Mouse (Mus musculus) lung, postnatal 10 days (tissue): ENCODE data around the gene BC024978.

ENCODE experiments used
- DNase-seq: peaks from one replicate; pipeline ENCODE4 v3.0.0; 2021

The BC024978 gene

DNA sequence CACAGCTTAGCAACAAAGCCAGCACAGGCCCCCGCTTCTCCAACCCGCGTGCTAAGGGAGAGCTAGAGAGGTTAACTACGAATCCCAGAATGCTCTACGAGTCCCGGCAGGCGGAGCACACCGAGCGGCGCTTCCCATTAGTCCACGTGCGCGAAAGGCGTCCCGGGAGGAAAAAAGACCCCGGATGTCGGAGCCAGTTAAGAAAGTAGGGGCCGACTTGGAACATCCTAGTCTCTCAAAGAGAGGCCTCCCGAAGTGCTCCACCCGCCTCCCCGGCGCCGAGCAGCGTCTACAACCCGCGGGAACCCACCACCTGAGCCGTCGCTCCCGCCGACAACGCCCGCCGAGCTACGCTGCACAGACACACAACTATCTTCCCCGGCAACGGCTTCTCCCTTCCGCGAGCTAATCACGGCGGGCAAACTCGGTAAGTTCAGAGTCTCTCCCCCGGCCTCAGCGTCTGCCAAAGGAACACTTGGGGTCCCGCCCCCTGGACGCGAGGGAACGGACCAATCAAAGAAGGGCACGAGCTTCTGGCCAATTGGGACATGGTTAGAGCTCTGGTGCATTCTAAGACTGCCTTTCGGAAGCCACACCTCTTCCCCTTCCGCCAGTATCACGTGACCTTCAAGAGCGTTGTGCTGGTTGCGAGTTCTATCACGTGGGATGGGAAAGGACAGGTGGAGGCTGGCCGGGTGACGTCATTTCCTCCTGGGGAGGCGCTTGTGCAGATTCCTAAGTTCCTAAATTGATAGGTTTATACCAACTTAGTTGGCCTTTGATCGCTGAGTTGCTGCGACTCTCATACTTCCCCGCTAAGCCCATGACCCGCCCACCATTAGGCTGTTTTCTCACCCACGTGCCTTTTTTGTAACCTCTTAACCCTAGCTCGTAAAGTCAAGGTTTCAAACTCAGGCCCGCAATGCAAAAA lies at the start of gene BC024978, which contains the start of gene Snrpa:
Gene BC024978 (plus strand): TSS at position 101 of the 931 bp plus-strand sequence.
Gene Snrpa (minus strand): TSS at position 591 of the 931 bp plus-strand sequence.
- DNase-seq = peak; percentile 99

DNA sequence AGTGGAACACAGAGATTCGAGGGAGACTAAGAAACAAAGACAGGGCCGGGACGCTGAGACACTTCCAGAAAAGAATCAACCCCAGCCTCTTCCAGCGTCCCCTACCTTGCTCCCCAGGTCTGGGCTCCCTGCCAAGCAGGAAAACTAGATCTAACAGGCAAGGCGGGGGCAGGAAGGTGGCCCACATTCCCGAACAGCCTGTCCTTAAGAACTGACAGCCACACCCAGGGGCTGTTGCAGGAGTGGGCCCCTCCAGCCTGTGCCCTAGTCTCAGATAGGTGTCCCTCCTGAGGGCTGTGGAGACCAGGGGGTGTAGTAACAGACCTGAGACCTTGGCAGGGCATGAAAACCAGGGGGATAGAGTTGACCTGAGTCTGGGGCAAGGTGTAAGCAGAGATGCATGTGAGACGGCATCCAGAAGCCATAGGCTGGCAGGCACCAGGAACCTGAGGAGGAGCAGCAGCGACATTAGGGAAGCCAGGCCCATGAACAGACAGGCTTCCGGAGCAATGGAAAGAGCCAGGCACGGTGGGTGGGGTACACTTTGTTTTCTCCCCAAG lies 42.3 kb upstream of the BC024978 start, which contains the start of gene Cyp2t4:
Gene Cyp2t4 (plus strand): TSS at position 510 of the 560 bp plus-strand sequence.
- peak; percentile 75 for DNase-seq

DNA sequence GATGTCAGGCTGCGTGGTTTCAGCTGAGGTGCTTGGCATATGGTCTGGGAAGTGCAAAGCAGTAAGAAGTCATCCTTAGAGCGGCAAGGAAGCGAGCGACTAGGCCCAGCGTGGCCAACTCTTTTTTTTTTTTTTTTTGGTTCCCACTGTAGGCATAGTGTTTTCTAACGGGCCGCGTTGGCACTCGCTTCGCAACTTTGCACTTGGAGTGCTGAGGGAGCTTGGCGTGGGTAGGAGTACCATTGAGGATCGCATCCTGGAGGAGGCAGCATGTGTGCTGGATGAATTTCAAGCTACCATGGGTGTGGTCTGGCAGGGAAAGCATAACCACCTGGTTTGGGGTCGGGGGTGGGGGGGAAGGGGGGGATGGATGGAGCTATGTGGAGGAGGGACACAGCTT lies 39.6 kb upstream of the BC024978 start:
- DNase-seq = no peak

DNA sequence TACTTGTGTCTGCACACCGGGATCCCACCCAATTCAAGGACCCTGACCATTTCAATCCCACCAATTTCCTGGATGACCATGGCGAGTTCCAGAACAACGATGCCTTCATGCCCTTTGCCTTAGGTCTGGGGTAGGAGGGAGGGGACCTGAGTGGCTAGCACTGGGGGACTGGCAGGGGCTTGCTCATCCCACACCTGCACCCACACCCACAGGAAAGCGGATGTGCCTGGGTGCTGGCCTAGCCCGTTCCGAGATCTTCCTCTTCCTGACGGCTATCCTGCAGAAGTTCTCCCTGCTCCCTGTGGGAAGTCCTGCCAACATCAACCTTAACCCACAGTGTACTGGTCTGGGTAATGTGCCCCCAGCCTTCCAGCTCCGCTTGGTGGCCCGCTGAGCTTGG lies 37.4 kb upstream of the BC024978 start:
- DNase-seq = no peak

DNA sequence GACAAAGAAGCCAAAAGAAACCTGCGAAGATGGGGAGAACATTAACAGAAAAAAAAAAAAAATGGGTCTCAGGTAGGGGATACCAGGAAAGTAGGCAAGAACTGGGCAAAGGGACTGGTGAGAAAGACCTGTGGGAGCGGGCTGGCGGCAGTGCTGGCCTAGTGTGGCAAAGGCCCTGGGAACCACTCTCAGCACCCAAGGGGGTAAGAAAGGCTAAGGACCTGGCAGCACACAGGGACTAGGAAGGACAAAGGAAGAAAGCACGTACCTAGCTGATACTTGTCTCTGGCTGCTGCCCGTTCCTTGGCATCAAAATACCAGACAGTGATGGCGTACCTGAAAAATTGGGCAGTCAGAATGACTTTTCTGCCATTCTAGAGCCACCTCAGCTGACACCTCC lies 36.3 kb upstream of the BC024978 start:
- DNase-seq = no peak

DNA sequence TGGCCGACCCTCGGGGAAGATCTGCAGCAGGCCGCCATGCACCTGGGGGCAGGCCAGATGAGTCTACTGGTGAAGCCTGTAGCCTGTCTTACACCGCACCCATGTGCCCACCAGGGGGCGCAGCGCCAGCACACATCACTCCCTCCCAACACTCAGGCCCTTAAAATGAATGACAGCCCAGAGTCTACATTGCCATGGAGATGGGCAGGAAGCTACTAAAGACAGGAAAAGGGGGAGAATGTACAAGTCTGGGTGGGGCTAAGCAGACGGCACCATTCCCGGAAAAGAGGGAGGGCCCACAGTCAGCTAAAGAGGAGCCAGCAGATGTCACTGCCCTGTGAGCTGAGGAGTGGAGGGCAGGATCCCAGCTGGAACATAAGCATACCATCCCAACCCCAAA lies 35.7 kb upstream of the BC024978 start:
- DNase-seq = peak; percentile 96

DNA sequence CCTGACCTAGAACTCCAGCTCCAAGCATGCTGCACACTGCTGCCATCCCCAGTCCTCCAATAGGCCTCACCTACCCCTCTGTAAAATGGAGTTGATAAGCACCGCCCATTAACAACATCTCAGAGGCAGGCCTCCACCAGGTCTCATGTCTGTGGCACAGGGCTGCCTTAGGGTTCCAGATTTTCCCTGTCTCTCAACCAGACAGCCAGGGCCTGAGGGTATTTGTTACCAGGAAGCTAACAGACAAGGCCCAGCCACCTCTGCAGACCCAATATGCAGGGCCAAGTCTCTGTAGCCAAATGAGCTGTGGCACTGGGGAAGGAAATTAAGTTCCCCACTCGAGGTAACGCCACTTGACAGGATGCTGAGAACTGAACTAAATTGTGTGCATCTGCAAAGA lies 34.7 kb upstream of the BC024978 start:
- DNase-seq = no peak

DNA sequence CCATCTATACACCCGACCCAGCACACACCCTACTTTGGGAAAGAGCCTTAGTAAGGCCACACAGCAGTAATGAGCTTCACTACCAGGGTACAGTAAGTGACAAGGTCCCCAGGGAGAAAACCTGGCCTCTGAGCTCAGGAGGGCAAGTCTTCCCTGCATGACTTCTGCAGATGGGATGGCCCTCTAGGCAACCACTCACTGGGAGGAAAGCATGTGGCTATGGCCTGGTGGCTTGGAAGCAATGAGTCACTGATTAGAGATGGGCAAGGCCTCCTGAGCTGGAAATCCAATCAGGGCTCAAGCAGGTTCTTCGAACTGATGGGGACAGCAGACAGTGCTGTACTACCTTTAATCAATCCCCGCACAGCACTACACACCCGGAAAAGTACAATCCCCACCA lies 33.8 kb upstream of the BC024978 start:
- DNase-seq = no peak

DNA sequence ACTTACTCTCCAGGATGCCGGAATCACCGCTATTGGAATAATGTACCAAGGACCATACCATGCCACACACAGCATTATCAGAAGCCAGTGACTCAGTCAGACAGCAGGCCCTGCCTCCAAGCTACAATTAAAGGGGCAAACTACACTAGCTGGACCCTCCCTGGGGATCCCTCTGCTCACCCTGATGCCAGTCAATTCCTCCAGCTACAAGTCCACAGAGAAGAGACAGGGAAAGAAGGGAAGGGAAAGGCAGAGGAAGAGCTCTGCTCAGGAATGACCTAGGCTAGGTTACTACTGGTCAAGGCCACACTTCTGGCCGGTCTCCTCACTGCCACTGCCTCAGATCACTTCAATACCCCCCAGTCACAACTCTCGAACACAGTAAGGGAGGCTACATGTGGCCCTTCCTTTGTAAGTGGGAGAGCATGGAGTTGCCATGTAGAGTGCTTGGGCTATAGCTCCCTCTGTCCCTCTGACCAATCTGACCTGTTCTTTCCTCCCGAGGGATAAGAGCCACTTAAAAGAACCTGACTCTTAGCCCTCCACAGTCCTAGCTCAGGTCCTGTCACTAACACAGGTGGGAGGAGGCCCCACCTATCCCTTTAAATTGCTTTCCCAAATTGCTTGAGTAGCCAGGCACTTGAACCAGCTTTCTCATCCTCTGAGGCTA lies 32.7 kb upstream of the BC024978 start:
- DNase-seq = no peak

DNA sequence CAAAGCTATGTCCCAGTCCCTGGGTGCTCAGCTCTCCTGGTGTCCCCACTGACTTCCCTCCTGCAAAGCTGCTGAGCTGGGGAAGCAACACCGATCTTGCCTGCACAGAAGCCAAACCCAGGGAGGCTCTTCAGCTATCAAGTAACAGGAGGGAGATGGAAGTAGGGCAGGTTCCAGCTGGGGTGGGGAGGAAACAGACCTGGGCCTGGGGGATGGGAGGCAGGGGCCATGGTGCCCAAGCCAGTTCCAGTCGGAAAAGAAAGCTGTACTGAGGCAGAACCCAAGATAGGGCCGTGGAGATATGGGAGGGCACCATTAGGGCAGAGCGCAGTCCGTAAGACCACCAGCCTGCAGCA lies 32.2 kb upstream of the BC024978 start:
- DNase-seq = no peak

DNA sequence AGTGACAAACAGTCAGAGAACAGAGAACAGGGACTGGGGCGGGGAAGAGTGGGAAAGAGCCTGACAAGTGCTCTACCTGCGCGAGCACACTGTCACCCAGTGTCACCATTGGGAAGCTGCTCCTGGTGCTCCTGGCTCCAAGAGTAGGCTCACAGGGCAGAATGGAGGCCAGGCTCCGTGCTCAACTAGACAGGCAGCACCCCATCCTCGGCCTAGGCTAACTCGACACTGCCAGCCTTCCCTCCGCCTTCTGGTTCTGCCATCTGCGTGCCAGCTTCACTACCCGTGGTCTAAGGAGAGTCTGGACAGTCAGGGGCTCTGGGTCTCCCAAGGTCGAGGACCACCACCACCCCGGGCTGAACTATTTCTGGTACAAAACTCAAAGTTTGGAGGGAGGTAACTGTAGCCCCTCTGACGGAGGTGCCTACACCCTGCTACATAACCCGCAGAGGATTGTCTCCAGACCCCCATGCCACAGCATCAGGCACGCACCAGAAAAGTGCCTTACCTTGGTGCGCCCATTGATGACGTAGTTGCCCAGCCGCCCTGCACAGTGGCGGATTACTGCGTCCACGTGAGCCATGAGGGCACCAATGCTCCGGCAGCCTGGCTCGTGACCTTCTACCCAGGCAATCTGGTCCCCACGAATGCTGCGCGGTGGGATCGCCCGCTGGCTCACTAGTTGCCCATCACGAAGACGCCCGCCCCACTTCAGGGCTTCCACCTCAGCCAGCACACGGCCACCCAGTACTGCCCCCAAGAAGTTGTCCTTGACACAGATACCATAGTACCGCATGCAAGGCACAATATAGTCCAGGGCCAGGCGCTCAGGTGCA lies 31.3 kb upstream of the BC024978 start:
- DNase-seq = no peak

DNA sequence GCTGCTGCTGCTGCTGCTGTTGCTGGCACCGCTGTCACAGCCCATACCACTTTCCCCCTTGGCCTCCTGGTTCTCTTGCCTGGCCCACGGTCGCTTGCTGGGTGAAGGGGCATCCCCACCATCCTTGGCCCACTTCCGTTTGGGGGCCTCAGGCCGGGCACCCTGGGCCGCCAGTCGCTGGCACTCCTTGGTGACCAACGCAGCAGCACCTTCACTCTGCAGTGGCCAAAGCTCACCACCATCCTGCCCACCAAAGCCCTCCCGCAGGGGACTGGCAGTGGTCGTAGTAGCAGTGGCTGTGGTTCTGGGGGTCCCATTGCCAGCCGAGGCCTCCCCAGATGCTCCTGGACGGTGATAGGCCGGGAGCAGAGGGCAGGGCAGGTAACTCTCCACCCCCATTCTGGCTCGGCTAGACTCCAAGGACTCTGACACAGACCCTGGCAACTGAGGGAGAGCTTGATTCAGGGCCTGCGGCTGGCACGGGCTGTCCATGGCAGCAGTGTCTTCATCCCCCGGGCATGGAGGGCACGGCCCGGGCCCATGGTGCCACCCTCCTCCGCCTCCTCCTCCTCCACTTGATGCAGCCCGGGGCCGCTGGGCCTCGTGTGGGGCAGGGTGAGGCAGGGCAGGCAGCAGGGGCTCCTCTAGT lies 30.4 kb upstream of the BC024978 start:
- DNase-seq = no peak

DNA sequence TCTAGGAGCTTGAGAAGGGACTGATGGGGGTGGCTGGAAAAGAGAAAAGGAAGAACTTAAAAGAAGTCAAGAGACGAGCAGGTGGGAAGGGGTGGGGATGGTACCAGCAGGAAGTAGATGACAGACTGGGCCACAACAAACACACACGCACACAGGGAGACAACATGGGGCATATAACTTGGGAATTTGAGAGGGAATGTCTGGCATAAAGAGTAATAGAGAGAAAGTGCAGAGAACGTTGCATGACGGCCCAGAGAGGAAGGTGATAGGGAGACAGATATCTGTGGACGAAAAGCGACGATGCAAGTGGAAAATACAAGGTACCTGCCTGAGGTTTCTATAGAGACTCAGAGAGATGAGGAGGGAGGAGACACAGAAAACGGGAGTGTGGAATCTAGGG lies 29.9 kb upstream of the BC024978 start:
- no peak for DNase-seq

DNA sequence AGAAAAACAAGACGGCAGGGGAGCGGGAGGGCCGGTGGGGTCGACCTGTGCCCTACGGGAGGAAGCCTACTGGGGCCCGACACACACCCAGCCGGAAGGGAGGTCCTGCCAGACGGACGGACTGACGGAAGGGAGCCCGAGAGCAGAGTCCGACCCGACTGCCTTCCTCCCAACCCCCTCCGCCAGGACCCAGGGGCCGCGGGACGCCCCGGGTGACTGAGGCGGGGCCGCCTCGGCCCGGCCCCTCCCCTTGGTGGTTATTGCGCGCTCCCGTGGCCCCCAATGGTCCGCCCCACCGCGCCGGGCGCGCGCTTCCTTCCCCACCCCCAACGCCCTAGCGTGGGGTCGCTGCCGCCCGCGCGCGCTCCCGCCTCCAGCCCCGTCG lies 29.4 kb upstream of the BC024978 start:
- peak; percentile 93 for DNase-seq

DNA sequence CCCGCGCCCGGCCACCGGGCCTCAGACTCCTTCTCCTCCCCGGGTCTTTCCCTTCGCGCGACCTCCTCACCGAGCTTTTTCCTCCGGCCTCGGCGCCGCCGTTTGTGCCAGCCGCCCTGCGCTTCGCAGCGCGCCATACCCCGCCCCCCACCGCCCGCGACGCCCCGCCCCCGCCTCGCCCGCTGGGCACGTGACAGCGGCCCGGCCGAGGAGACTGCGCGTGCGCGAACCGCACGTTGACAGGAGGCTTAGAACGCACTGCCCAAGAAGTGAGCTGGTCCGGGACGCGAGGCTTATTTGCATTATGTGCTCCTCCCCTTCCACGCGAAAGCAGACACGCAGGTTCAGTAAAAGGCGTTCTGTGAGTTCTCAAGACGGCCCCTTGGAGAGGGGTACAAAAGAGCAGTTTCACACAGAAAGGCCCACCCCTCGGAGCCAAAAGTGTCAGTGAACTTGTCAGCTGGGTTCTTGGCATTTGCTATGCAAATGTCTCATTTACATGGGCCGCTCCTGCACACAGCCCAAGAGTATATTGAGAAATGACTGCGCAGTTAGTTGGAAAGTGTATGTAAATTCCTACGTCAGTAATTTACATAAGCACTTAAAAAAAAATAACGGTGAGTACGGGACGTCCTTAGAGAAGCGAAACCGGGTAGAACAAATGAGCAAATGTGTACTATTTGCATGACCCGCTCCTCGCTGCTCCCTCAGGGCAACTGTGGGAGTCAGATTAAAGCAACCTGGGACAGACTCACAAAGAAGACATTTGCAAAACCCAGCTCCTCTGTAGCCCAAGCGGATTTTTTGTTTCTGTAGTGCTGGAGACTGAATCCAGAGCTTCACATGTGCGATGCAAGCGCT lies 28.7 kb upstream of the BC024978 start, which contains the start of gene Egln2:
Gene Egln2 (minus strand): TSS at position 189 of the 861 bp plus-strand sequence.
- DNase-seq = peak; percentile 95

DNA sequence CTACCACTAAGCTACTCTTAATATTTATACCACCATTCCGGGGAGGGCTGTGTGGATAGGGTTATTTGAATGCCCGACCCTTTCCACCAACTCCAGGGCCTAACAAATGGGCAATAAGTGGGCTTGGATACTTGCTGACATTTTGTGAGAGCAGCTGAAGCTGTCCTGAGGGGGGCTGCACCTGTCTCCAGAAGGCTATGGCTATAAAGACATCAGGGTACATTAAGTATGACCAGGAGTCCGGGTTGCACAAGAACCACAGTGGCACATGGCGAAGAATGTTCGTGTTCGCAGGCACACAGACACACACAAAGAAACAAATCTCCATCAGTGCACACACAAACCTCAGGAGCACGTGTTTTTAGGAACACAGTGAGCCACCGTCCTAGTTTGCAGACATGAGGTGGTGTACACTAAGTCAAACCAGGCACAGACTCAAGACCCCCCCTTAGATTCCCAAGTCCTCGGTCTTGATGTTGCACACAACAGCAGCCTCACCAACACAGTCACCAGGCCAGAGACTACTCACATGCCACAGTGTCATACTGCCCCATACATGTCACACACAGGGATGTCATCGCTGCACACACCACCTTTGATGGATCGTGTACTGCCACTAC lies 28.0 kb upstream of the BC024978 start:
- no peak for DNase-seq

DNA sequence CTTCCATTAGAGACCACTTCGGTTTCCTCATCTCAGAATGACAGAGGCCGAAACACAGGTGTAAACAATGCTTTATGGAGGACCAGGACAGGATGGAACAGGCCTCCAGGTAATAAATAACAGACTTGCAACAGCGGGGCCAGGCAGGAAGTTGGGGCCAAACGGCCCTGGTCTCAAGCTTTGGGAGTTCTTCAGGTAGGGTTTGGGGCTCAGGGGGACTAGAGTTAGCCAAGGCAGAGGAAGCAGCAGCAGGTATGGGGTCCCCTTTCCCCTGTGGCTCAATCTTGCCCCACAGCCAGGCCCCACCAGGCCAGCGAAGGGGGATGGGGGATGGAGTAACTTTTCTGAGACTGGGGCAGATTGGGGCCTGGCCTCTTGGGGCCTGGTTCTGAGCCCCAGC lies 27.2 kb upstream of the BC024978 start:
- no peak for DNase-seq

DNA sequence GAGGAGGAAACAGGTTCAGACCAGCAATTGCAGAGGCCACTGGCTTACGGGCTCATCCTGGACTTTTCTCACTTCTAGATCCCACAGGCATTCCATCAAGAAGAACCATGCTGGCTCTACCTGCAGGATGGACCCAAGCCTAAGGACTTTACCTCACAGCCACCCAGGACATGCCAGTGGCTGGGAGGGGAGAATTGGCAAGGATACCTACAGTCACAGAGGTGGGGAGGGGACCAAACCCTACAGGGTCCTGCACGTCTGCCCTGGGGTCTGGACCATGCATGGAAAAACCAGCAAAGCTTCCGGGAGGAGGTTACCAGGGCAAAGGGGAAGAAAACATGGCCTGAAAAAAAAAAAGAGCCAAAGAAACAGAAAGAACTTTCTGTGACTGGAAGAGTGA lies 24.6 kb upstream of the BC024978 start:
- DNase-seq = no peak

DNA sequence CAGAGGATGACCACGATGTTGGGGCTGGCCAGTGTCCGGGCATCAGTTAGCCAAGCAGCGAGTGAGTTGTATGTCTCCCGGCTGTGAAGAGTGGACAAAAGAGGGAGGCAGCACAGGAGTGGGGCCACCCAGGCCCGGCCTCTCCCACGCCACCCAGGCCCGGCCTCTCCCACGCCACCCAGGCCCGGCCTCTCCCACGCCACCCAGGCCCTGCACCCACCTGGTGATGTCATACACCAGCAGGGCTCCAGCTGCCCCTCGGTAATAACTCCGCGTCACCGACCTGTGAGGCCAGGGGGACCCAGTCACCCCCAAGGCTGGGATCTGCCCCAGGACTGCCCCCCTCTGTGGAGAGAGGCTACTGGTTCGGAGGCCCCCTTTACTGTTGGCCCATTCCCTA lies 21.1 kb upstream of the BC024978 start:
- no peak for DNase-seq

DNA sequence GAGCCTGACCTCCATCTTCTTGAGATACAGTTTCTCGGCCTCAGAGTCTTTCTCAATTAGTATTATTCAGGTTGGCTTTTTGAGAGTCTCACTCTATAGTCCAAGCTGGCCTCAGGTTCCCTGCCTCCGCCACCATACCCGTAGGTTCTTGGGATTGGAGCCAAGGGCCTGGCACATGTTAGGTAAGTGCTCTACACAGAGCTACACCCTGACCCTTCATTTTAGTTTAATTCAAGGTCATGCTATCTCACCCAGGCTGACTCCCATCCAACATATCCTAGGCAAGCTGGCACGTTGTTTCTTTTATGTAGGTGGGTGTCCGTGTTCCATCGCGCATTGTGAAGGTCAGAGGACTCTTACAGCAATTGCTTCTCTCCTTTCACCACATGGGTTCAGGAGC lies 20.7 kb upstream of the BC024978 start:
- no peak for DNase-seq

DNA sequence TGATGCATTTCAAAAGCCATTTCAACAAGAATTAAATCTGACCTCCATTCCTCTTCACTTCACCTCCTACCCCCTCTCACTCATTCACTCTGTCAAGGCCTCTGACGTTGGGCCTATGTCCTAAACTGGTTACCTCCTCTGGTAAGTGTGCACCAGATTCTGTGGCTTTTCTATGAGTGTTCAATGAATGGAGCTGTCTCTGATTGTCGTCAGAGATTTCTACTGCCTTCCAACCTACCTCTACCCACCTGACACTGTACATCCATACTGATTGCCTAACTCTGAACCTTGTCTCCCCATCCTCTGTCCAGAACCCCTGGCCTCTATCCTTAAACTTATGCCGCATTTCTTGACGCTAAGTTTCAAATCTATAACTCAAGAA lies 17.6 kb upstream of the BC024978 start:
- no peak for DNase-seq
